Mouse (Mus musculus) activated CD4-positive, CD25-positive, alpha-beta regulatory T cell, adult 4 months (primary cell): ENCODE data around the gene Cnfn. TPM values are rescaled to one million over a fixed set of nuclear protein-coding genes. Genes with fewer than 3 reads are reported as not detected.
"Not testable (repeated sequence)": the region's sequence is repeated elsewhere in the genome, so short reads cannot be mapped to it uniquely, and the experiment has no call there.

Experiments
- ATAC-seq: one replicate; pipeline ENCODE4 v1.8.0; 2017
- polyA plus RNA-seq, 2 experiments: library from polyadenylated mRNA; unstranded; fragments of 100-300 nt; shearing (Covaris generic); gene quantifications; one replicate each; pipeline ENCODE4 v1.2.1; 2017

Cnfn gene
- polyA plus RNA-seq, 2 experiments from 2014 or later: not detected

DNA sequence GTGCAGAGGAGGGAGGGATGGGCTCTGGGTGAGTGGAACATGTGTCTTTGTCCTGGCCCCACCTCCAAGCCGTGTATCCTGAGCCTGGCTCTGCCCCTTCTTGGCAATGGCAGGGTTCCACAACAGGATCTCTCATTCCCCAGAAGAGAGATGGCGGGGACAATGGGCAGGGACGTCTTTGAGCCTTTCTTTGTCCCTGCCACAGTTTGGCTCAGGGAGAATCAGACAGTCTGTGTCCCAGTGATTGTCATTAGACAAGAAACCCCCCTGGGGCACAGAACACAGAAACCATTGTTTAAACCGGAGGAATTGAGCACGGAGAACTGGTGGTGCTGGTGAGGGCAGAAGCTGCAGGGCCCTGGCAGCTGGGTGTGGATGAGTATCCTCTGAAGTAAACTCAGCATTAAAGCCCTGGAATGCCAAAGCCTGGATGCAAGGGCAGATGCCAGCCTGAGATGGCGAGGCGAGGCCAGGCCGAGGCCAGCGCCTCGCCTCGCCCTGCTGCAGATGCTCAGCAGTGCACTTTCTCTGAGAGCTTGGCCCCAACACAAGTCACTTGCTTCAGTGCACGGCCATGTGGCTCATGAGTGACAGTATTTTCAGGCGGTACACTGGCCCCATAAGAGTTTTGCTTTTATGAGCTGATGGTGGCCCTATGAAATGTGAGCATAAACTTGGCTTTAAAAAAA, 3.4 kb downstream of the Cnfn start:
- no peak for ATAC-seq

DNA sequence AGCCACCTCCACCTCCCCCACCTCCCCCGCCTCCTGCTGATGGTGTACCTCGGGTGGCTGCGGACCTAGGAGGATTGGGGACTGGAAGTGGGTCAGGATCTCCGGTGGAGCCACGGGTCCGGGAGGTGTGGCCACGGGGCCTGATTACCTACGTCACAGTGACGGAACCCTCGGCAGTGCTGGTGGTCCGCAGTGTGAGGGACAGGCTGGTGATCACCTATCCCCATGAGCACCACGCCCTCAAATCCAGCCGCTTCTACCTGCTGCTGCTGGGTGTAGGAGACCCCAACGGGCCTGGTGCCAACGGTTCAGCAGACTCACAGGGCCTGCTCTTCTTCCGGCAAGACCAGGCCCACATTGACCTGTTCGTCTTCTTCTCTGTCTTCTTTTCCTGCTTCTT, 5.9 kb downstream of the Cnfn start:
- ATAC-seq: no peak

DNA sequence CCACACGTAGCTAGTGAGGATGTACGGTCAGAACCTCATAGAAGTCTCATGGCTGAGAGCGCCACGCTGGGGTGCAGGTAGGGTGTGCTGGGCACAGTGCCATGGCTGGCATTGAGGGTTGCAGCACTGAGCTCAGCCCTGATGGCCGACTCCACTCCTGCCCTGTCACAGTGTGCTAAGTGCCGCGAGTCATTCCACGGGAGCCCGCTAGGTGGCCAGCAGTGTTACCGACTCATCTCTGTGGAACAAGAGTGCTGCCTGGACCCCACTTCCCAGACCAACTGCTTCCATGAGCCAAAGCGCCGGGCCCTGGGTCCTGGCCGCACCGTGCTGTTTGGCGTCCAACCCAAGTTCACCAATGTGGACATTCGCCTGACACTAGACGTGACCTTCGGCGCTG, 6.4 kb downstream of the Cnfn start:
- ATAC-seq: no peak

DNA sequence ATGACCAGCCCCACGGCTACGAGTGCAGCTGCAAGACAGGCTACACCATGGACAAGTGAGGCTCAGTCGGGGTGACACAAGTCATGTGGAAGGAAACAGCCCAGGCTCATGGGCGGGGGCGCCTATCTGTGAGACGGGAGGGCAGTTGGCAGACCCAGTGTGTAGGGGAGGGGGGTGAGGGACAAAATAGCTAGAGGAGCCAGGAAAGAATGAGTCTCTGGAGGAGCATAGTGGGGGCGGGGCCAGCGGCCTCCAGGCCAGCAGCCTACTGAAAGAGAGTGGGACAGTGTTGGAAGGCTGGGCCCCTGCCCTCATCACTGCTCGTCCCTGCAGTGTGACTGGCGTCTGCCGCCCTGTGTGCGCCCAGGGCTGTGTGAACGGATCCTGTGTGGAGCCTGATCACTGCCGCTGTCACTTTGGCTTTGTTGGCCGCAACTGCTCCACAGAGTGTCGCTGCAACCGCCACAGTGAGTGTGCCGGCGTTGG, 10.8 kb downstream of the Cnfn start:
- no peak for ATAC-seq

DNA sequence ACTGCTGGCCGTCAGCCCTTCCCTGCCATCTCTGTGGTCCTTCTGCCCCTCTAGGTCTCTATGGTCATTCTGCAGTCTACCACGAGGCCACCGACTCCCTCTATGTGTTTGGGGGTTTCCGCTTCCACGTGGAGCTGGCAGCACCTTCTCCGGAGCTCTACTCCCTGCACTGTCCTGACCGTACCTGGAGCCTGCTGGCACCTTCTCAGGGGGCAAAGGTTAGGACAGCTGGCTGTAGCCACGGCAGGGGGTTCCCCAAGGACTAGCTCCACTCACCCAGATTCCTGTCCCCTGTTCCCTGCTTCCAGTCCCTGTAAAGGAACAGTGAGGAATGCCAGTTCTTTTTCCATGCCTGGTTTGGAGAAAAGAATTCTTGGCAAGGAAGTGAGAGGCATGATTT, 20.7 kb downstream of the Cnfn start:
- no peak for ATAC-seq

DNA sequence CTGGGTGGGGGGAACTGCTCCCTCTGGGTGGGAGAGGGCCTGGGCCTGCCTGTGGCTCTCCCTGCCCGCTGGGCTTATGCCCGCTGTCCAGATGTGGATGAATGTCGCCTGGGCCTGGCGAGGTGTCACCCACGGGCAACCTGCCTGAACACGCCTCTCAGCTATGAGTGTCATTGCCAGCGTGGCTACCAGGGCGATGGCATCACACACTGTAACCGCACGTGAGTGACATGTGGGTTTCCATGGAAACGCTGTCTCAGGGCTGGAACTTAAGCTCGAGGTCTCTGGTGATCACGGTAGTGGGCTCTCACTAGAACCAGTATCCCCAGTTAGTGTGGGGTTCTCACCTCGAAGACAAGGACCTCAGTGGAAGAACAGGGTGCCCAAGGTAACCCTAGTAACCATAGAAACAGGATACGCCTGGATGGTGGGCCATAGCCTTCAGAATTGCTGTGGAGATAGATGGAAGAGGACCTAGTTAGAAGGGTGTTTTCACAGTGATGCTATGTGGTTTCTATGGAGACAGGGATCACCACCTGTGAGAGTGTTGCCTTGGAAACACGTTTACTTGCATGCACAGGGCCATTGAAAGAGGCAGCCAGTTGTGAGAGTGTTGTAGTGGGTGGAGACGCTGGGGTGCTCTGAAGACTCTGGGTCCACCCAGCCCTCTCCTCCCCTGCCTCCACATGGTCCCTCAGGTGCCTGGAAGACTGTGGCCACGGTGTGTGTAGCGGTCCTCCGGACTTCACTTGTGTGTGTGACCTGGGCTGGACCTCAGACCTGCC, 28.3 kb downstream of the Cnfn start:
- ATAC-seq: no peak

DNA sequence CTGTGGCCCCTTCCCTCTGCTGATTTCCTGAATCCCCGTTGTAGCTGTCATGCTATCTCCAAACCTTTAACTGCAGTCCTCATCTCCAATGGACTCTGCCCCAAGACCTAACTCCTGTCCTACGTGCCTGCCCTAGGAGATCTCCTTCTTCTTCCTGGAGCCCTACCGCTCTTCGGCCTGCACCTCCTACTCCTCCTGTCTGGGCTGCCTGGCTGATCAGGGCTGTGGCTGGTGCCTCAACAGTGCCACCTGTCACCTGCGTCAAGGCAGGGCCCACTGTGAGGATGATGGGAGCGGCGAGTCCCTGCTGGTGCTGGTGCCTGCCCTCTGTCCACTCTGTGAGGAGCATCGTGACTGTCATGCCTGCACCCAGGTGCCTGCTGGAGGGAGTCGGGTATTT, 30.2 kb downstream of the Cnfn start:
- no peak for ATAC-seq

DNA sequence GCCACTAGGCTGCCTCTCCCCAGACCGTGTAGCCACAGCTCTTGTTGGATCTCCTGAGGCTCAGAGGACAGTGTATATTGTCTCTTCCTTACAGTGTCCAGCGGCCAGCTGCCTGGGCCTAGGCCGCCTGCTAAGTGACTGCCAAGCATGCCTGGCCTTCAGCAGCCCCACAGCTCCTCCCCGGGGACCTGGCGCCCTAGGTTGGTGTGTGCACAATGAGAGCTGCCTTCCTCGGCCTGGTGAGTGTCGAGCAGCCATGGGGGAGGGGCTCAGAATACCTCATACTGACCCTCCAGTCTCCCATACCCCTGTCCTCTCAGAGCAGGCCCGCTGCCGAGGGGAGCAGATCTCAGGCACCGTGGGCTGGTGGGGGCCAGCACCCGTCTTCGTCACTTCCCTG, 35.1 kb downstream of the Cnfn start:
- ATAC-seq: no peak

DNA sequence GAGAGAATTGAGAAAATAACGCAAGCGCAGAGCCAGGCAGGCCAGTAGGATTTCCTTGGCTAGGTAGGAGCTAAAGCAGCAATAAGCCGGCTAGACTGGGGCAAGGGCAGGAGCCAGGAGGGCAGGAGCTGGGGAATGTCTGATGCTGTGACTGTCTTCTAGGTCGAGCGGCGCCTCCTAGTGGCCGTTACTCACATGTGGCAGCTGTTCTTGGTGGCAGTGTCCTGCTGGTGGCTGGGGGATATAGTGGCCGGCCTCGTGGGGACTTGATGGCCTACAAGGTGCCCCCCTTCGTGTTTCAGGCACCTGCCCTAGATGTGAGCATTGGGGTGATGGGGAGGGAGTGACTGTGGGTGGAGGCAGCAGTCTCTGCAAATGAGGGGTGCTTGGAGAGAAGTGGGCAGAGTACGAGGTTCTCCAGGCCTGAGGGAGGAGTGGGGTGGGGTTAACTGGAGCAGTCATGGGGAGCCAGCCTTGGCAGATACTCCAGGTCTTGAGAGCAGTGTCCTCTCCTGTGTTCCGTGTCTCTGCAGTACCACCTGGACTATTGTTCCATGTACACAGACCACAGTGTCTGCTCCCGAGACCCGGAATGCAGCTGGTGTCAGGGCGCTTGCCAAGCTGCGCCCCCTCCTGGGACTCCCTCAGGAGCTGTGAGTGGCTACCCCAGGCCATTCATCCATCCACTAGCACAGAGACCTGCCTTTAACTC, 35.8 kb downstream of the Cnfn start:
- ATAC-seq: no peak

DNA sequence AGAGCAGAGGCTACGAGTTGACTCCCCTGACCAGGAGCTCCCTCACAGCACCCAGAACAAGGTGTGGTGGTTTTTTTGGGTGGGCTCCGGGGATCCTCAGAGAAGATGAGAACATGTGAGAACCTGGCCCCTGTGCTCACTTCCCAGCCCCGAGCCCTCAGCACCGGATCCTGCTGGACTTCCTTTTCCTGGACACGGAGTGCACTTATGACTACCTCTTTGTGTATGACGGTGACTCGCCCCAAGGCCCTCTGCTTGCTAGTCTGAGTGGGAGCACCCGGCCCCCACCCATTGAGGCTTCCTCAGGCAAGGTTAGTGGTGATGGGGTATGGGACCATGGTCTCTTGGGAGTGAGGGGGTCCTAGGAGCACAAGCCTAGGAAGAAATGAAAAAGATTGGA, 43.3 kb downstream of the Cnfn start:
- no peak for ATAC-seq

DNA sequence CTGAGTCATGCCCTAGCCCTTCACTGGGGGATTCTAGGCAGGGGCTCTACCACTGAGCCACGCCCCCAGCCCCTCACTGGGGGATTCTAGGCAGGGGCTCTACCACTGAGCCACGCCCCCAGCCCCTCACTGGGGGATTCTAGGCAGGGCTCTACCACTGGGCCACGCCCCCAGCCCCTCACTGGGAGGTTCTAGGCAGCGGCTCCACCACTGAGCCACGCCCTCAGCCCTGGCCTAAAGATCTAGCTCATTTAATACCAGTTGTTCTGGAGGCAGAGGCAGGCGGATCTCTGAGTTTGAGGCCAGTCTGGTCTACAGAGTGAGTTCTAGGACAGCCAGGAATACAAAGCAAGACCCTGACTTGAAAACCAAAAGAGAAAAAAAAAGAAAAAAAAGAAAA, 44.1 kb downstream of the Cnfn start:
- ATAC-seq: not testable (repeated sequence)

DNA sequence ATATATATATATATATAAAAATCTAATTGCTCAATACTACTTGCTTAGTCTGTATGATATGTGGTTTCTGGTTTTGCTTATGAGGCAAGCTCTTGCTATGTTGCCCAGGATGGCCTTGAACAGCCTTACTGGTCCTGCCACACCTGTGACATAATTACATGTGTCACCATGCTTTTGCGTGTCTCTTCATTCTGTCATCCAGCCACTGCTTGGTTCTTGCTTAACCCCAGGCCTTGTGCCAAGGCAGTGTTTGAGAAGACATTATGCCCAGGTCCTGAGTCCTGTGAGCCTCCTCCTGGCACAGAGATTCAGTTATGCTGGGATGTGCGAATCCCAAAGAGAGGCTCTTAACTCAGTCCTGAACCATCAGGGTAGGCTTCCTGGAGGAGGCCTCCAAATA, 46.3 kb downstream of the Cnfn start:
- no peak for ATAC-seq

DNA sequence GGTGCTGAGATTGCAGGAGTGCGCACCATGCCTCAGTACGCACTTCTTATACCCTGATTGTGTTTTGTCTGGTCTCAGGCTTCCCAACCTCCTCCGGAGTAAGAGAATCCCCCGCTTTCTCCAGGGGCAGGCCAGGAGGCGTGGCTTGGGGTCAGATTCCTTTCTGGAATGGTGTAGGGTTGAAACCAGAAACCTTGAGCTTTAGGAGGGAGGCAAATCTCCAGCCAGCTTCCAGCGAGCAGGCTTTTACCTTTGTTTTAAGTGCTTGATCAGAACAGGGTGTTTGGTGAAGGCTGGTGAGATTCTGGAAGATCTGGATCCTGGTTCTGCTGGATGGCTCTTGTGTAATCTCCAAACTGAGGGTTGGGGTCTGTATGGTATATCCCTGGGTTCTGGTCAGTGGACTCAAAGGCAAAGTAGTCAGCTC, 47.5 kb downstream of the Cnfn start:
- no peak for ATAC-seq

Other genes starting within 250 kb of the Cnfn start
- 10 to 100 TPM; 19.1 to 25.3 TPM for gene Pou2f2, start 190.0 kb downstream of the Cnfn start, polyA plus RNA-seq
- gene Dedd2, start 149.1 kb downstream of the Cnfn start, polyA plus RNA-seq: 10 to 100 TPM; 26.7 to 31.8 TPM
- 1 to 10 TPM; 2.6 to 4.0 TPM for gene Zfp526, start 148.3 kb downstream of the Cnfn start, polyA plus RNA-seq
- 1 to 10 TPM; 8.9 to 9.8 TPM for gene Gsk3a, start 131.9 kb downstream of the Cnfn start, polyA plus RNA-seq
- gene Erf, start 119.0 kb downstream of the Cnfn start, polyA plus RNA-seq: under 1 TPM; 0.28 to 0.38 TPM
- 10 to 100 TPM; 23.2 to 26.0 TPM for gene Cic, start 102.0 kb downstream of the Cnfn start, polyA plus RNA-seq
- 10 to 100 TPM; 16.8 to 30.7 TPM for gene Pafah1b3, start 71.7 kb downstream of the Cnfn start, polyA plus RNA-seq
- gene Prr19, start 68.3 kb downstream of the Cnfn start, polyA plus RNA-seq: not detected
- gene Tmem145, start 63.6 kb downstream of the Cnfn start, polyA plus RNA-seq: not detected
- under 1 TPM in 1 of 2 experiments, not detected in 1; 0.03 TPM for gene Megf8, start 52.6 kb downstream of the Cnfn start, polyA plus RNA-seq
- gene Lipe, start 29.0 kb upstream of the Cnfn start, polyA plus RNA-seq: 10 to 100 TPM in 1 of 2 experiments, 1 to 10 TPM in 1; 8.5 to 10.7 TPM
- not detected for gene Cxcl17, start 43.2 kb upstream of the Cnfn start, polyA plus RNA-seq
- gene Ceacam1, start 107.9 kb upstream of the Cnfn start, polyA plus RNA-seq: under 1 TPM in 1 of 2 experiments, not detected in 1; 0.33 TPM
- gene Ceacam2, start 170.1 kb upstream of the Cnfn start, polyA plus RNA-seq: not detected
- not detected for gene Erich4, start 246.2 kb upstream of the Cnfn start, polyA plus RNA-seq
- gene Dmac2, start 249.7 kb upstream of the Cnfn start, polyA plus RNA-seq: 10 to 100 TPM; 36.4 to 42.7 TPM